Mouse (Mus musculus): ENCODE data around the gene Islr. TPM values are rescaled to one million over a fixed set of nuclear protein-coding genes. Genes with fewer than 3 reads are reported as not detected.

The Islr gene
- under 1 TPM in 1 of 2 experiments, not detected in 1; 0.35 TPM for total RNA-seq (2023)

DNA sequence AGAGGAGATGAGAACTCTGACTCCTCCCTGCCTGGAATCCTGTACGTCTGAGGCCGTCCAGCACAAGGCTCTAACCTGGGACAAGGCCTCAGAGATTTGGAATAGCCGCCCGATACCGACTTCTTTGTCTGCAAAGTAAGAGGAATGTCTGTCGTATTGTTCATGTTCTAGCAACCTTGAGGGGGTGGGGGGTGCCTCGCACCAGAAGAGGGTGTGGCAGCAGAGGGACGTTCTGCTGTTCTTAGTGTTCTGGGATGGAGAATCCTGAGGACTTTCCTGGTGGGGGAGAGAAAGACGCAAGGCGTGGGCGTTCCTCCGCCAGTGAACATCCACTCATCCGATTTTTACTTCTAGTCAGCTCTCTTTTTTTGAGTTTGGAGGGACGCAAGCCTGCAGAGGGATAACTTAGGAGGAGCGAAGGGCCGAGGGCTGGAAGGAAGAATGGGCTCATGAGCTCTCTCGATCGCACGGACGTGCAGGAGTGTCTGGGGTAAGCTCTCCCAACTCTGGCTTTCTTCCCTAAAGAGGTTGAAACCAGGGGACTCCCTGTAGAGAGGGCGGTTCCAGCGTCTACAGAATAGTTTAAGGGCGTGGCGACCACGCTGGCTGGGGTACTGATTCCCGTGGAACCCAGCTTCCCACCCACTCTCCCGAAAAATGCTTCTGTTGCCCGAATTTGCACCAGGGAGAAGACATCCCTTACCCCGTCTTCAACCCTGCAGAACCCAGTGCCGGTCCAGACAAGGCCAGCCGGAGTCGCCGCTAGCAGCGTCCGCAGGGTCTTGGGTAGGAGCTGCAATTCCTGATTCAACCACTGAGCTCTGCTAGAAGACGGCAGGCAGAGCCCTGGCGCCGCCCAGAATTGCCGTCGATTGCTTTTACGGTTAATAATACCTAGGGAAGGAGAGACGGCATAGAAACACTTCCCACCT is at the start of gene Islr, which contains the start of gene Islr2:
TSS of gene Islr (minus strand) at position 791 of the 932 bp plus-strand sequence.
TSS of gene Islr2 (minus strand) at position 804 of the 932 bp plus-strand sequence.

DNA sequence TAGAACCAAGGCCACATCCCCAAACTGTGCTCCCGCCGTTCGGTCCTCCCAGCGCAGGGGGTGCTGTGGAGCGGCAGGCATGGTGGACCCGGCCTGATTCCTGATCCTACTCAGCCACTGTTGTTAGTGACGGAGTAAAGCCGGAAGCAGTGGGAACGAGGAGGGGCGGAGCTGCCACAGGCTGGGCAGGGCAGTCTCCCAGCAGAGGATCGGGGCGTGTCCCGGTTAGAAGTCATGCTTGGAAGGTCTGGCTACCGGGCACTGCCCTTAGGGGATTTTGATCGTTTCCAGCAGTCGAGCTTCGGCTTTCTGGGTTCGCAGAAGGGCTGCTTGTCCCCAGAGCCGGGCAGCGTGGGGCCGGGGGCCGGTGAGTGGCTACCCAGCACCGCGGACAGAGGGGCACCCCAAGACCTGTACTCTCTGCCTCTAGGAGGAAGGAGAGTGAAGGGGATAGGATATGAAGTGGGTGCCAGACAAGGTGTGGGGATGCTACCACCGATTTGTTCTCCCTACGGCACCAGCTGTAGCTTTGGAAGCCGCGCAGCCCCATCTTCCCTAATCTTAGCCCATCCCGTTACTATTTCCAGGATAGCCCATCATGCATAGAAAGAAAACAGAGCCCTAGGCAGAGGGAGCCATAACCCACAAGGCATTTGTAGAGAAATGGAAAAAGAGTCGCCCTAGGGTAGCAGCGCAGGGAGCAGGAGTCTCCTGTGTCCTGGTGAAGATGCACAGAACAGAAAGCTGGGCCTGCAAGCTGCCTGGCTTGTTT is 49.1 kb upstream of the Islr start, which contains the start of gene Stoml1:
TSS of gene Stoml1 (plus strand) at position 132 of the 772 bp plus-strand sequence.

DNA sequence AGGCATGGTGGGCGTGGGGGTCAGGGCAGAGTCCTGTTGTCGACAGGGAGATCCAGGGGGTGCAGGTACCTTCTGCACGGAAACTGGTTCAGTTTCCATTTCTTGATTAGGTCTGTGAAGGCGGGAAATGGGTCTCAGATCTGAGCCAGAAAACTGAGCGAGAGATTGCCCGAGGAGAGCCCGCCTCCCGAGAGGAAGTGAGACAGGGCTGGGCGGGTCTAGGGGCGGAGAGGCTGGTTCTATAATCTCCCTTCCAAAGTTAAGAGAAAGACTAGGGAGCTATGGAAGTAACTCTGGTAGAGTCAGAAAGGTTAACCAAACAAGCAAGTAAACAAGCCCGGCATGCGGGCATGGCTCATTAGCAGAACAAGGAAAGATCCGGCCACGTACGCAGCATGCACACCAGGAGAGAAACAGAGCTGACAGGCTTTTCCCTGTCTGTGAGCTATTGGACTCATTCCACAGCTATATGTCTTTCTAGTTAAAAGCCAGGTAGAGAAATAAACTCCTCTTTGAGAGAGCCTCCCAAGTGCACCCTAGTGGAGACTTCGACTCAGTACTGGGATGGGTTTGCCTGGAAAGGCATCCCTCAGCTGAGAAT is 45.6 kb upstream of the Islr start, which contains the start of gene Pml:
TSS of gene Pml (minus strand) at position 195 of the 601 bp plus-strand sequence.

DNA sequence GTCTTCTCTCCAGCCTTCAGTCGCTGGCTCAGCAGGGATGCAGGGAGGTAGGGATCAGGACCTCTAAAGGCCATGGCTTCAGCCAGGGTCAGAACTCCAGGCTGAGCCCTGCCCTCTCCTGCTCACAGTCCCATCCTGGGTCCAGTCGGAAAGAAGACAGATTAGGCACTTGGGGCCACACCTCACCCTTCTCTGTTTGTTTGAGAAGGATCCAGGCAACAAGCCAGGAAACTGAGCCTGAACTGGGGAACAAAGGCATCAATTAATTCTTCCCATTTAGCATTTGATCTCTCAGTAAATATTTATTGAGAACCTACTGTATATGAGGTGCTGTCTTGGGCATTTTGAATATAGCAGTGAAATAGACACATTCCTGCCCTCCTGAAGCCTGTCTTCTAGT is 85.4 kb downstream of the Islr start, which contains the start of gene Ccdc33:
TSS of gene Ccdc33 (minus strand) at position 153 of the 400 bp plus-strand sequence.

Other genes starting within 250 kb of the Islr start
- gene Cyp11a1, start 197.9 kb downstream of the Islr start, total RNA-seq (2023), result 1 to 10 TPM; 2.5 to 2.7 TPM
- not detected for gene Stra6, start 140.5 kb downstream of the Islr start, total RNA-seq (2023)
- gene Ccdc33, start 85.5 kb downstream of the Islr start, total RNA-seq (2023), result not detected
- under 1 TPM in 1 of 2 experiments, not detected in 1; 0.09 TPM for gene Islr2, start within 50 bp of the Islr start, total RNA-seq (2023)
- 10 to 100 TPM; 30.5 to 31.7 TPM for gene Pml, start 45.5 kb upstream of the Islr start, total RNA-seq (2023)
- 10 to 100 TPM; 12.0 to 13.3 TPM for gene Stoml1, start 48.9 kb upstream of the Islr start, total RNA-seq (2023)
- gene Loxl1, start 108.9 kb upstream of the Islr start, total RNA-seq (2023), result under 1 TPM; 0.11 to 0.22 TPM
- not detected for gene Tbc1d21, start 166.1 kb upstream of the Islr start, total RNA-seq (2023)

Measured in neutrophil, adult 59 days (primary cell).